Mouse (Mus musculus): Measurements from ENCODE around the gene Ubd. TPM values are rescaled to one million over a fixed set of nuclear protein-coding genes. Genes with fewer than 3 reads are reported as not detected.
A peak's percentile ranks its signal among the peaks of the same experiment; 100 is the strongest.

Ubd gene
- polyA plus RNA-seq, 1 experiment from 2014 or later: 5.3 TPM

GRCm38 (mm10) chr17:37196845-37197724 is 3.4 kb downstream of the Ubd start:
- Histone ChIP-seq H3K36me3 (ENCODE audit: control insufficient read depth, insufficient read depth) (no peaks in the 10 kb centered on the region), H3K4me2 (replicated peaks; ENCODE audit: low read depth) (peak overlapping the region; percentile 70), H3K27ac (ENCODE audit: low read depth, low read length) (no peak overlapping the region), H3K9ac (ENCODE audit: low read depth, low read length) (no peak overlapping the region), H3K4me3 (ENCODE audit: low read depth, low read length) (peak overlapping the region; percentile 39), H3K9me3 (ENCODE audit: control insufficient read depth) (no peaks in the 10 kb centered on the region), H3K27me3 (replicated peaks; ENCODE audit: control insufficient read depth, insufficient read depth, low read length) (peaks cover 28% of the 10 kb centered on the region), H3K4me1 (replicated peaks; ENCODE audit: control insufficient read depth, insufficient read depth, low read length) (no peaks in the 10 kb centered on the region)
- TF ChIP-seq CTCF (IDR thresholded peaks at IDR 0.05; ENCODE audit: low read depth): peak; percentile 33
- peak; percentile 73 for ATAC-seq
- 1% methylated on average over 77 of the region's 77 CpGs for WGBS

- TF ChIP-seq CTCF (IDR thresholded peaks at IDR 0.05; ENCODE audit: low read depth): no peak
Measured at GRCm38 (mm10) chr17:37200894-37201293, 7.2 kb downstream of the Ubd start, which contains the start of gene Olfr94. Gene Olfr94 (minus strand): TSS chr17:37200994.

GRCm38 (mm10) chr17:37203206-37203916 is 9.7 kb downstream of the Ubd start:
- H3K36me3 ChIP-seq (ENCODE audit: control insufficient read depth, insufficient read depth): no peaks in the 10 kb centered on the region
- H3K4me1 ChIP-seq (replicated peaks; ENCODE audit: control insufficient read depth, insufficient read depth, low read length): no peaks in the 10 kb centered on the region
- no peaks in the 10 kb centered on the region for H3K27me3 ChIP-seq (replicated peaks; ENCODE audit: control insufficient read depth, insufficient read depth, low read length)
- H3K4me3 ChIP-seq (ENCODE audit: low read depth, low read length): no peak overlapping the region
- peak; percentile 100 for TF ChIP-seq CTCF (IDR thresholded peaks at IDR 0.05; ENCODE audit: low read depth)
- ATAC-seq: no peak
- WGBS: 1% methylated on average over 4 of the region's 4 CpGs
- H3K4me2 ChIP-seq (replicated peaks; ENCODE audit: low read depth): no peak overlapping the region
- no peak overlapping the region for H3K9ac ChIP-seq (ENCODE audit: low read depth, low read length)
- no peaks in the 10 kb centered on the region for H3K9me3 ChIP-seq (ENCODE audit: control insufficient read depth)
- no peak overlapping the region for H3K27ac ChIP-seq (ENCODE audit: low read depth, low read length)

More at GRCm38 (mm10) chr17:37200894-37201293, 7.2 kb downstream of the Ubd start, which contains the start of gene Olfr94:
- Histone ChIP-seq H3K4me1 (replicated peaks; ENCODE audit: control insufficient read depth, insufficient read depth, low read length) (no peaks in the 10 kb centered on the region), H3K36me3 (ENCODE audit: control insufficient read depth, insufficient read depth) (no peaks in the 10 kb centered on the region), H3K9me3 (ENCODE audit: control insufficient read depth) (no peaks in the 10 kb centered on the region), H3K9ac (ENCODE audit: low read depth, low read length) (no peak within 1 kb of the TSS), H3K4me3 (ENCODE audit: low read depth, low read length) (no peak within 1 kb of the TSS), H3K27ac (ENCODE audit: low read depth, low read length) (no peak within 1 kb of the TSS), H3K4me2 (replicated peaks; ENCODE audit: low read depth) (no peak within 1 kb of the TSS), H3K27me3 (replicated peaks; ENCODE audit: control insufficient read depth, insufficient read depth, low read length) (peaks cover 22% of the 10 kb centered on the region)
- no peak for ATAC-seq
- WGBS: 76% methylated on average over 2 of the region's 2 CpGs

GRCm38 (mm10) chr17:37203917-37204236 is 10.2 kb downstream of the Ubd start:
- no peak overlapping the region for H3K4me2 ChIP-seq (replicated peaks; ENCODE audit: low read depth)
- H3K9me3 ChIP-seq (ENCODE audit: control insufficient read depth): no peaks in the 10 kb centered on the region
- WGBS: 33% methylated on average over 3 of the region's 3 CpGs
- no peak overlapping the region for H3K27ac ChIP-seq (ENCODE audit: low read depth, low read length)
- no peaks in the 10 kb centered on the region for H3K27me3 ChIP-seq (replicated peaks; ENCODE audit: control insufficient read depth, insufficient read depth, low read length)
- H3K9ac ChIP-seq (ENCODE audit: low read depth, low read length): no peak overlapping the region
- no peaks in the 10 kb centered on the region for H3K4me1 ChIP-seq (replicated peaks; ENCODE audit: control insufficient read depth, insufficient read depth, low read length)
- H3K36me3 ChIP-seq (ENCODE audit: control insufficient read depth, insufficient read depth): no peaks in the 10 kb centered on the region
- TF ChIP-seq CTCF (IDR thresholded peaks at IDR 0.05; ENCODE audit: low read depth): no peak
- H3K4me3 ChIP-seq (ENCODE audit: low read depth, low read length): no peak overlapping the region
- ATAC-seq: no peak

GRCm38 (mm10) chr17:37210884-37211768 is 17.4 kb downstream of the Ubd start:
- Histone ChIP-seq H3K27ac (ENCODE audit: low read depth, low read length) (no peak overlapping the region), H3K4me2 (replicated peaks; ENCODE audit: low read depth) (peak overlapping the region; percentile 46), H3K4me3 (ENCODE audit: low read depth, low read length) (peak overlapping the region; percentile 14; the same call in 1 of the 2 replicates), H3K36me3 (ENCODE audit: control insufficient read depth, insufficient read depth) (no peaks in the 10 kb centered on the region), H3K9me3 (ENCODE audit: control insufficient read depth) (no peaks in the 10 kb centered on the region), H3K9ac (ENCODE audit: low read depth, low read length) (no peak overlapping the region), H3K4me1 (replicated peaks; ENCODE audit: control insufficient read depth, insufficient read depth, low read length) (no peaks in the 10 kb centered on the region), H3K27me3 (replicated peaks; ENCODE audit: control insufficient read depth, insufficient read depth, low read length) (peaks cover 12% of the 10 kb centered on the region; the same call in 1 of the 2 replicates)
- ATAC-seq: no peak
- no peak for TF ChIP-seq CTCF (IDR thresholded peaks at IDR 0.05; ENCODE audit: low read depth)
- WGBS: 14% methylated on average over 40 of the region's 40 CpGs

Data from intestine, postnatal 0 days (tissue).